Mouse (Mus musculus): ENCODE results near the gene E130114P18Rik.

DNA sequence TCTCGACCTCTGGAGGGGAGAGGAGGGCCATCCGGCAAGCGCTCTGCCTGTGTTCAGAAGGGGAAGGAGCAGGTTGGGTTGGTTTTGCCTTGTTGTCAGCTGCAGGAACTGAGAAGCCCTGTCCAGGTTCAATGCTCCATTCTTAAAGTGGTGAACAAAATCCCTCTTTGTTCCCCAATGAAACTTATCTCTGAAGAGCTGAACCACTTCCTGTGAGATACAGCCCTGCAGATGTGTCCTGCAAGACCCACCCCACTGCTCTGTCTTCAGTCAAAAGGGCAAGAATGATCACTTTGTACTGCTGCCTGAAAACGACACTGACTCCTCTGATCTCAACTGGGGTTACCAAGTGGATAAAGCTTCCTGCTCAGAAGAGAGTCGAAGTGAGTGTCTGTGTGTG is 233.9 kb downstream of the E130114P18Rik start:
- TF ChIP-seq CTCF (IDR thresholded peaks at IDR 0.05; ENCODE audit: control insufficient read depth, insufficient read depth, insufficient read length) = no peak
- TF ChIP-seq MYOG (IDR thresholded peaks at IDR 0.05; ENCODE audit: control insufficient read depth, extremely low read depth, insufficient read length) = no peak

Measured in C2C12 (cell line).